ENCODE assay signal across 16 mouse cellular contexts in the genomic region with DNA sequence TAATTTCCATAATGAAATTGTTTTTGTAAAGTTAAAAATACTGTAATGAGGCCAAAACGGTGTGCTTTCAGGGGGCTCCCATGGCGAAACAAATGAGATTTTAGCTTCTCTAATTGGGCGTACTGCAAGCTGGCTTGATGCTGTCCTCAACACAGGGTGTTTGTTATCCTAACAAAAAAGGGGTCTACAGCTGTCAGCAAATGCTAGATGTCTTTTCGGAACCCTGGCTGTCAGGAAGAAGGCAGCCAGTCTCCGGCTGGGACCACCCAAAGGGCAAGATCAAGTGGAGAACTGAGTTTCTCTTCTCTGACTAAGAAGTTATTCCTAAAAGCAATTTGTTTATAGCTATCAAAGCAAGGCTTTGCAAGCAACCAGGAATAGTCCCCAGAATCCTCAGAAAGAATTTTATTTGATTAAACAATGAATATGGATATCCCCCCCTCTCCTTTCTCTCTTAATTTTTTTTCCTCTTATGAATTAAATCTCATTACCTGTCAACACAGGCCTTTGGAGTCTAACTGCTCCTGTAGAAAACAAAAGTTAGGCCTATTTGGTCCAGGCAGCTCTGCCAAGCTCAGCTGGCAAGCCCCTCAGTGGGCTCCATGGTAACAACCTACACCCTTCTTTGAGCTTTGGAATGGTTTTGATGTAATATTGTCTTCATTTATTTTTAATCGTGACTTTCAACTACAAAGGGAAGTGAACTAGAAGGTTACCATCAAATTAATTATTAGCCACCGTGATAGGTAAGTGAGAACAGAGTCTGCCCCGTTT.
DNase-seq lines count a peak whose midpoint lies in the region; ATAC-seq and TF ChIP-seq lines count a peak whose summit lies in the region.
"Had no signal": no experiment of that assay in that cellular context is flagged by ENCODE, and none has a peak within 500 bp of the region (broad histone marks: within the 10 kb centered on the region; RNA-seq: fewer than 3 reads in every experiment).

No protein-coding gene starts in this region.

- no peak overlapping the region for H3K4me2 ChIP-seq in midbrain, embryonic 11.5 days
- no peak overlapping the region for H3K4me2 ChIP-seq in forebrain, embryonic 16.5 days (ENCODE audit: low read length)
- H3K4me2 ChIP-seq in neural tube, embryonic 15.5 days = no peak overlapping the region
- no peak overlapping the region for H3K4me2 ChIP-seq in kidney, embryonic 14.5 days (replicated peaks; ENCODE audit: low read depth, low read length)
- H3K4me2 ChIP-seq: liver, embryonic 12.5 days; stomach, embryonic 15.5 days had no signal

- no peak overlapping the region for H3K27ac ChIP-seq in midbrain, embryonic 11.5 days (ENCODE audit: low read depth, low read length)
- no peak overlapping the region for H3K27ac ChIP-seq in midbrain, embryonic 10.5 days (replicated peaks)
- H3K27ac ChIP-seq in forebrain, embryonic 16.5 days (ENCODE audit: low read length) = no peak overlapping the region
- H3K27ac ChIP-seq in layer of hippocampus, adult 2 months = no peak overlapping the region; the same call in 1 of the 2 replicates
- 0 out of 2 replicates have a peak overlapping the region, but pooled peaks have one; percentile 33 for H3K27ac ChIP-seq in neural tube, embryonic 15.5 days (replicated peaks)
- H3K27ac ChIP-seq in kidney, embryonic 14.5 days (ENCODE audit: low read depth, low read length) = no peak overlapping the region
- H3K27ac ChIP-seq: liver, embryonic 12.5 days; stomach, embryonic 15.5 days had no signal

- H3K9me3 ChIP-seq in midbrain, embryonic 11.5 days (ENCODE audit: control insufficient read depth, low read length) = no peaks in the 10 kb centered on the region
- no peaks in the 10 kb centered on the region for H3K9me3 ChIP-seq in midbrain, embryonic 10.5 days (replicated peaks)
- H3K9me3 ChIP-seq in forebrain, embryonic 16.5 days (ENCODE audit: control insufficient read depth, low read length) = no peaks in the 10 kb centered on the region
- H3K9me3 ChIP-seq in neural tube, embryonic 15.5 days (replicated peaks) = no peaks in the 10 kb centered on the region
- H3K9me3 ChIP-seq in kidney, embryonic 14.5 days (ENCODE audit: control insufficient read depth, low read length) = no peaks in the 10 kb centered on the region
- H3K9me3 ChIP-seq: liver, embryonic 12.5 days; stomach, embryonic 15.5 days had no signal

- no peak for ATAC-seq in midbrain, embryonic 11.5 days (ENCODE audit: low FRiP score)
- peak; percentile 88 for ATAC-seq in forebrain, embryonic 16.5 days
- no peak for ATAC-seq in neural tube, embryonic 15.5 days (ENCODE audit: low FRiP score)
- ATAC-seq in kidney, embryonic 14.5 days (ENCODE audit: low FRiP score, low TSS enrichment) = no peak
- ATAC-seq: activated CD4-positive, CD25-positive, alpha-beta regulatory T cell, adult 4 months; liver, embryonic 12.5 days had no signal

- no peaks in the 10 kb centered on the region for H3K27me3 ChIP-seq in midbrain, embryonic 11.5 days (ENCODE audit: control insufficient read depth, insufficient read depth, low read length)
- no peaks in the 10 kb centered on the region for H3K27me3 ChIP-seq in midbrain, embryonic 10.5 days (ENCODE audit: low read depth, poor library complexity, severe bottlenecking)
- H3K27me3 ChIP-seq in forebrain, embryonic 16.5 days (replicated peaks; ENCODE audit: control insufficient read depth, insufficient read depth, low read length) = 0 out of 2 replicates have a peak, but pooled peaks cover 2% of the 10 kb centered on the region
- no peaks in the 10 kb centered on the region for H3K27me3 ChIP-seq in neural tube, embryonic 15.5 days (replicated peaks)
- no peaks in the 10 kb centered on the region for H3K27me3 ChIP-seq in kidney, embryonic 14.5 days (ENCODE audit: control insufficient read depth, insufficient read depth, low read length)
- H3K27me3 ChIP-seq: liver, embryonic 12.5 days; stomach, embryonic 15.5 days had no signal

- no peaks in the 10 kb centered on the region for H3K36me3 ChIP-seq in midbrain, embryonic 11.5 days (ENCODE audit: control insufficient read depth, insufficient read depth, low read length)
- no peaks in the 10 kb centered on the region for H3K36me3 ChIP-seq in midbrain, embryonic 10.5 days
- H3K36me3 ChIP-seq in forebrain, embryonic 16.5 days (ENCODE audit: control insufficient read depth, insufficient read depth) = no peaks in the 10 kb centered on the region
- H3K36me3 ChIP-seq in neural tube, embryonic 15.5 days = no peaks in the 10 kb centered on the region
- no peaks in the 10 kb centered on the region for H3K36me3 ChIP-seq in kidney, embryonic 14.5 days (ENCODE audit: control insufficient read depth, insufficient read depth, low read length)
- H3K36me3 ChIP-seq: liver, embryonic 12.5 days; stomach, embryonic 15.5 days had no signal

- H3K4me3 ChIP-seq in midbrain, embryonic 11.5 days (ENCODE audit: low read depth, low read length) = no peak overlapping the region
- H3K4me3 ChIP-seq in midbrain, embryonic 10.5 days = no peak overlapping the region
- no peak overlapping the region for H3K4me3 ChIP-seq in forebrain, embryonic 16.5 days (replicated peaks; ENCODE audit: low read length)
- H3K4me3 ChIP-seq in layer of hippocampus, adult 2 months = no peak overlapping the region
- no peak overlapping the region for H3K4me3 ChIP-seq in neural tube, embryonic 15.5 days (replicated peaks)
- no peak overlapping the region for H3K4me3 ChIP-seq in kidney, embryonic 14.5 days (ENCODE audit: low read length)
- H3K4me3 ChIP-seq: erythroblast, embryonic 14.5 days; liver, embryonic 12.5 days; stomach, embryonic 15.5 days had no signal

- peaks cover 7% of the 10 kb centered on the region for H3K4me1 ChIP-seq in midbrain, embryonic 11.5 days (ENCODE audit: control insufficient read depth, insufficient read depth, low read length)
- peaks cover 18% of the 10 kb centered on the region for H3K4me1 ChIP-seq in midbrain, embryonic 10.5 days
- H3K4me1 ChIP-seq in forebrain, embryonic 16.5 days (replicated peaks; ENCODE audit: control insufficient read depth, insufficient read depth, low read length) = peaks cover 4% of the 10 kb centered on the region; the same call in 1 of the 2 replicates
- H3K4me1 ChIP-seq in neural tube, embryonic 15.5 days = 0 out of 2 replicates have a peak, but pooled peaks cover 3% of the 10 kb centered on the region
- H3K4me1 ChIP-seq in kidney, embryonic 14.5 days (ENCODE audit: control insufficient read depth, insufficient read depth, low read length) = no peaks in the 10 kb centered on the region
- H3K4me1 ChIP-seq: liver, embryonic 12.5 days; stomach, embryonic 15.5 days had no signal

- WGBS in midbrain, embryonic 11.5 days = 33% methylated on average over 8 of the region's 8 CpGs
- WGBS in midbrain, embryonic 10.5 days = 43% methylated on average over 8 of the region's 8 CpGs
- WGBS in forebrain, embryonic 16.5 days = 10% methylated on average over 8 of the region's 8 CpGs
- WGBS in neural tube, embryonic 15.5 days = 31% methylated on average over 8 of the region's 8 CpGs
- 57% methylated on average over 8 of the region's 8 CpGs for WGBS in kidney, embryonic 14.5 days

- peak; percentile 86 for DNase-seq in midbrain, embryonic 11.5 days (ENCODE audit: low spot score, missing footprints)
- DNase-seq in midbrain, embryonic 10.5 days (ENCODE audit: low spot score) = no peak
- peak; percentile 52 to 58 for DNase-seq in layer of hippocampus, adult 2 months (ENCODE audit: low spot score in 2 of 2)
- no peak for DNase-seq in kidney, postnatal 36 days
- DNase-seq in cerebellum, adult 8-10 months = no peak
- DNase-seq: cerebellum, postnatal 25 days; gastrocnemius, postnatal 10 days; kidney, adult 11 months; lung, postnatal 14 days had no signal

- no peak for TF ChIP-seq CTCF in layer of hippocampus, adult 2 months (conservative IDR thresholded peaks at IDR 0.05)

- H3K9ac ChIP-seq in midbrain, embryonic 11.5 days (ENCODE audit: low read length) = no peak overlapping the region
- H3K9ac ChIP-seq in forebrain, embryonic 16.5 days (replicated peaks; ENCODE audit: low read depth, low read length) = no peak overlapping the region
- no peak overlapping the region for H3K9ac ChIP-seq in neural tube, embryonic 15.5 days (replicated peaks)
- H3K9ac ChIP-seq in kidney, embryonic 14.5 days (ENCODE audit: low read depth, low read length) = no peak overlapping the region
- H3K9ac ChIP-seq: liver, embryonic 12.5 days; stomach, embryonic 15.5 days had no signal

Comparison
In these comparisons a context has a peak if more than half of its experiments do, and no peak if none do; other contexts are left out.
1. DNase-seq: peak in midbrain, embryonic 11.5 days (single experiment) and layer of hippocampus, adult 2 months (2 of 2); none in midbrain, embryonic 10.5 days (single experiment), kidney, postnatal 36 days (0 of 2) and cerebellum, adult 8-10 months (single experiment).